Mouse (Mus musculus): ENCODE data around the gene Gramd4.

The Gramd4 gene

DNA sequence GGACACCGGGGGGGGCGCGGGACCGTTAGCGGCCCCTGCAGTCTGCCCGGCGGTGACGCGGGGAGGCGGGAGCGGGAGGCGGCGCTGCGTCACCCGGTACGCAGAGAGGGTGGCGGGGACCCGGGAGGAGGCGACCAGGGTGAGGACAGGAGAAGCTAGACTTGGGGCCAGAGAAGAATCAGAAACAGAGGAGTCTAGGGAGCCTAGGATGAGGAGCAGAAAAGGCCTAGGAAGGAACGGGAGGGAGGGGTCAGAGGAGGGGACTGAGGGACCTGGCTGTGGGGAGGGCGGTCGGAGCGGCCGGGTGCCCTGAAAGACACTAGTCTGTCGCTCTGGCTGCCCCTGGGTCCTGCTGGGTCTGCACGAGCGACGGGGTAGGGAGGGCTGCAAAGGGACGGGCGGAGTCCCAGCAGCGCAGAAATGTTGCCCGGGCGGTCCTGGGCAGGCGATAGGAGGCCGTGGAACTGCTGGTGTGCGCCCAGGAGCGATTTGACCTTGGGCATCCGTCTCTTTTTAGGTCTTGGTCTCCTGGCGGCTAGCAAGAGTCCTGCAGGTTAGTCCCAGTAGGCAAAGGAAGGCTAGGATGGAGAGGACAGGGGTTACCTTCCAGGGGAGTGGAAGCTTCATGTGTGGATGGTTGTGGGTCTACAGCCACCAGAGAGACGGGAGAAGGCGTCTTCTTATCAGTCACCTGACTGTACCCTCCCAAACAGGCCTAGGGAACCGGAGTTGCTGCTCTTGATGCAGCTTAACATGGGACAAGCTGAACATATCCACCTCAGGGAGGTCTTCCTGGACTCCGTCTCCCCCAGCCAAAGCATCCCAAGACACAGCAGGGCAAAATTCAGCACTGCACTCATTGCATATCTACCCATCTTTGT lies 128.4 kb downstream of the Gramd4 start, which contains the start of gene Cerk:
Cerk (minus strand) TSS at position 453 of the 881 bp plus-strand sequence.
- peak; percentile 78 to 85 for DNase-seq

- no peak for DNase-seq
Measured at GRCm38 (mm10) chr15:86186686-86187085, 129.2 kb downstream of the Gramd4 start.

Data from spleen, adult 18-20 months (tissue).